Mouse (Mus musculus) brain, embryonic 14.5 days (tissue): Measurements from ENCODE around the gene Msmo1. TPM values are rescaled to one million over a fixed set of nuclear protein-coding genes. Genes with fewer than 3 reads are reported as not detected.
A peak's percentile ranks its signal among the peaks of the same experiment; 100 is the strongest.

Experiments
- DNase-seq: peaks from one replicate; pipeline ENCODE4 v3.0.0-alpha.2; 2011; ENCODE audit warnings: low read depth
- CTCF ChIP-seq: fragments of 200-500 bp; IDR thresholded peaks from 2 replicates; pipeline ENCODE4 v1.5.1; 2012; ENCODE audit warnings: inconsistent platforms, mild to moderate bottlenecking, moderate library complexity, borderline replicate concordance; ENCODE audit not compliant: insufficient read depth, insufficient read length; ENCODE audit errors: extremely low read depth
- POLR2A ChIP-seq: fragments of 200-500 bp; IDR thresholded peaks from 2 replicates; pipeline ENCODE4 v1.6.1; 2012; ENCODE audit warnings: mild to moderate bottlenecking, inconsistent platforms, borderline replicate concordance; ENCODE audit not compliant: poor library complexity, insufficient read depth, insufficient read length, severe bottlenecking; ENCODE audit errors: extremely low read depth
- polyA plus RNA-seq: library from polyadenylated mRNA; depleted of rRNA; stranded (reverse); fragments of >200 nt; gene quantifications from 2 replicates; pipeline ENCODE4 v1.2.3, GENCODE M21; 2012; rRNA removed

Gene Msmo1
- polyA plus RNA-seq, 1 experiment, result 88.1 TPM

- no peak for TF ChIP-seq CTCF
- no peak for TF ChIP-seq POLR2A
- DNase-seq, result peak; percentile 64
Observed at GRCm38 (mm10) chr8:64691591-64692401, 41.8 kb downstream of the Msmo1 start.

DNA sequence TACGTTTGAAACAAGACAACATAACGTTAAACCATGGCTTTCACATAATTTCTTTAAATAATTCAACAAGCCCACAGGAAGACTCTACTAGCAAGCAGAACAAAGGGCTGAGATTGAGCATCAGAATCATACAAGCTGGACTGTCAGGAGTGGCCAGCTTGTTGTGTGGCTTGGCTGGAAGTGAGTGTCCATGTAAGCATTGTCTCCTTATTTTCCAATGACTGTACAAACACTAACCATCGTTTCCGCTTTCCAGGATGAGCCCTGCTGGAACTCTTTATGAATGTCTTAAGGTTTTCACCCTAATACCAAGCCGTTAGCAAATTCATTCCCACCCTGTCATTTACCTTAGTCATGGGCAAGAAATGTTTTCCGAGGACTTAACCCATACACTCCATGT is 42.7 kb downstream of the Msmo1 start:
- DNase-seq, result peak; percentile 55
- TF ChIP-seq POLR2A (no peak), CTCF (no peak)

- TF ChIP-seq POLR2A (no peak), CTCF (no peak)
- no peak for DNase-seq
Observed at GRCm38 (mm10) chr8:64690306-64690705, 43.3 kb downstream of the Msmo1 start.

DNA sequence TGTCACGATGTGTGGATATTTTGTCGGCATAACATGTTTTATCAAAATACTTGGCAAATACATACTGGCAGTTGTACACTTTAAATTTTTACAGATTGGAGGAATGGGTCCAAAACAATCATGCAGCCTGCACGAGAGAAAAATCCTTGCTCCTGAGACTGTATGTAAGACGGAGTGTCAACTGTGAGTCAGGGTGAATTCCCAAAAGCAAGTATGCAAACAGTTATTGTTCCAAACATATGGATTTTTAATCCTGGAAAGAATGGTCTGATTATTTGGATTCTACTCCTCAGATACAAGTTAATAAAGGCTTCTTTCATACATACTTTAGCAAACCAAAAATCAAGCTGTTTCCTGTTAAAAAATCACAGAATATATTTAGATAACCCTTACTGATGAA is 44.9 kb downstream of the Msmo1 start:
- no peak for DNase-seq
- TF ChIP-seq CTCF (no peak), POLR2A (no peak)

DNA sequence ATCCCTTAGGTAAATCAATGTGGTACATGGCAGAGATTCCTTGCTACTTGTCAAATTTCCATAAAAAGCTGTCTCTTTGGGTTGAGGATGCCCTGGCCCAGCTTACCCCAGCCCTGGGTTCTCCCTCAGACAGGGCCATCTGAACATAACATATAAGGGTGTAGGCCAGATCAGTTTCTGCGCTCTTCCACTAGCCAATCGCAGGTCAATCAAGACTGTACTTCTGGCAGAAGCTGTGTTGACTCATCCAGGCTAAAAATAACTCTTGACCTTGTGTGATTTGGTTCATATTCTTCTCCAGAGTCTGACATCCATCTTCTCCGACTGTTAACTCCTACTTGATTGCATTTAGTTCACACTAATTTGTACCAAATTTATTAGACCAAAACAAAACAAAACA is 45.4 kb downstream of the Msmo1 start:
- no peak for DNase-seq
- TF ChIP-seq CTCF, result no peak
- TF ChIP-seq POLR2A, result no peak

DNA sequence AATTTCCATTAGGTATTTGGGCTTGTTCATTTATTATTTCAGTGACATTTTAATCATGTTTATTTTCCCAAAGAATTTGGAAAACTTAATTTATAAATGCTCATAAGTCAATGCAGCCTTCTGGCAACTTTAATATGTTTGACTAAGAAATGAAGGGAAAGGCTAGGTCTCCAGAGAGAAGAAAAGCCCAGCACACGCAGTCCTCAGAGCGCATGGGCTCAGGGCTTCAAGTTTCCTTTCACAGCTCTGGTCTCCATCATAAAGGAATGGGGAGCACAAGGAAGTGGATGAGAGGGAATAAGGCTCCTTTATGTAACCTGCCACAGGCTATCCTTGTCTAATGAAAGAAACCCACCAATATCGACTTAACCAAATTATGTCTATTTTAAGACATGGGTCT is 51.1 kb downstream of the Msmo1 start:
- TF ChIP-seq CTCF (no peak), POLR2A (no peak)
- DNase-seq, result no peak

- no peak for TF ChIP-seq POLR2A
- no peak for TF ChIP-seq CTCF
- no peak for DNase-seq
Observed at GRCm38 (mm10) chr8:64676381-64676780, 57.2 kb downstream of the Msmo1 start.

- DNase-seq, result no peak
- TF ChIP-seq POLR2A, result no peak
- TF ChIP-seq CTCF, result no peak
Observed at GRCm38 (mm10) chr8:64674951-64675585, 58.5 kb downstream of the Msmo1 start.

DNA sequence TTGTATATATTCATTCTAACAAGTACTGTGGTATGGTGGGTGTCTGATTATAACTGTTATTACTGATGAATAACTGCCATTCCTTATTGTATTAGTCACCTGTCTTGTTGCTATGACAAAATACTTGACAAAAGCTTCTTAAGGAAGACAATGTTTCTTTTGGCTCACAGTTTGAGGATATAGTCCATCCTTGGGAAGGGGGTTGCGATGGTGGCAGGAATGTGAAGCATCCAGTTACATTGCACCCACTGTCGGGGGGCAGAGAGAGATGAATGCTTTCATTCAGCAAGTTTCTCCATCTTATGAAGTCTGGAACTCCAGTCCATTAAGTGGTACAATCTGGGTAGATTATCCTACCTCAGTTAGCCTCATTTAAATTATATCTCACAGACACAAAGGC is 60.7 kb downstream of the Msmo1 start:
- TF ChIP-seq CTCF, result no peak
- TF ChIP-seq POLR2A, result no peak
- DNase-seq, result no peak

GRCm38 (mm10) chr8:64671937-64672336 is 61.7 kb downstream of the Msmo1 start:
- TF ChIP-seq CTCF (no peak), POLR2A (no peak)
- DNase-seq, result peak; percentile 49

Other genes starting within 250 kb of the Msmo1 start
- gene Cpe, start 40.7 kb downstream of the Msmo1 start, polyA plus RNA-seq, result 200 and 339 TPM in 2 replicates
- 41.2 and 44.9 TPM in 2 replicates for gene Klhl2, start 116.2 kb upstream of the Msmo1 start, polyA plus RNA-seq
- gene Tmem192, start 213.4 kb upstream of the Msmo1 start, polyA plus RNA-seq, result 15.2 and 17.7 TPM in 2 replicates